Mouse (Mus musculus): Measurements from ENCODE around the gene Nfil3.

Nfil3 gene

DNA sequence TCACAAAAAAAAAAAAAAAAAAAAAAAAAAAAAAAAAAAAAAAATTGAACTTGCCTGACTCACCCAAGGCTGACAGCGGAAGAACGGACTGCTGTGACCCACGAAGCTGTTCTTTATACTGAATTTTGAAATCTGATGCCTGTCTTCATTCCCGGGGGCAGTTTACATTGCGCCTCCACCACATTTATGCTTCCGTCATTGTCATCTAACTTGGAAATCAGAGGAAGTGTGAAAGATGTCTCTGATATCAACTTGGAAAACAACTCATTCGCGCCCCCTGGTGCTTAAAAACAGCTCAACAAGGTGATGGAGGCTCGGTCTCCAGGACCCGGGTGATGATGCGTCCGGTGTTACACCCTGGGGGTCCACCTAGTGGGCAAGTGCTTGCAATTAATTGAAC lies 1.8 kb upstream of the Nfil3 start:
- peak; percentile 82 to 91 for DNase-seq (ENCODE audit: low read depth in 2 of 2, low spot score in 2 of 2)

DNA sequence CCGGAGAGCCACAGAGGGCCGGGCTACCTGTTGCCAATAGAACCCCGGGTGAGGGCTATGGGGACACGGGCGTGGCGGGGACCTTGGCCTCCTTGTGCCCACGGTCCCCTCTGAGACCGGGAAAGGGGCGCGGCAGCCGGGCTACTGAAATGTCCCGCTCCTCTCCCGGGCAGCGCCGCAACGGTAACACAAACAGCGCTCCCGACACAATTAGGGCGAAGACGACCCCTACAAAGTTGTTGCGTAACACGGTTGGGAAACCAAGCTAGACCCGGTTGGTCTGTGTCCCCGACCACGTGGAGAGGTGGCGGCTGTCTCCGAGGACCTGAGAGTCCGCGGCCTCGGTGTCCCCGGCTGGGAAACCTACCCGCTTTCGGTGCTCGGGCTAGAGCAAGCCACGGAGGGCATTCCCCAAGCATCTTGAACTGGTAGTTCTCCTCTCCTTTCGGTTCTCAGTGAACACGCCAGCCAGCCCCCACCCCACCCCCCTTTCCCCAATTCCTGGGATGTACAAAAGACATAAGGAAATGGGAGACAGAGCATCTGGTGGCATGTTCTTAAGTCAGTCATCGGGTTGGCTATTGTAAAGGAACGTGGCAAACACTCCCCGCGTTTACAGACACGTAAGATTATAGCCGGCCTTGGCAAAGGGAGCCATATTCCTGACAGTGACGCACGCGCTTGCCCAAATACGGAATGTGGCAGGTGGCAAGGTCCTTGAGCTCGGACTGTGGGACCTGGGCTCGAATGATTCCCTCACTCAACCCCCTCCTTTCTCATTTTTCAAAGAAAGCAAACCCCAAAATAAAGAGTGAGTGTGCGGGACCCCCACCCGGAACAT lies 788 bp upstream of the Nfil3 start:
- DNase-seq (ENCODE audit: low read depth in 2 of 2, low spot score in 2 of 2): peak; percentile 23 to 30

DNA sequence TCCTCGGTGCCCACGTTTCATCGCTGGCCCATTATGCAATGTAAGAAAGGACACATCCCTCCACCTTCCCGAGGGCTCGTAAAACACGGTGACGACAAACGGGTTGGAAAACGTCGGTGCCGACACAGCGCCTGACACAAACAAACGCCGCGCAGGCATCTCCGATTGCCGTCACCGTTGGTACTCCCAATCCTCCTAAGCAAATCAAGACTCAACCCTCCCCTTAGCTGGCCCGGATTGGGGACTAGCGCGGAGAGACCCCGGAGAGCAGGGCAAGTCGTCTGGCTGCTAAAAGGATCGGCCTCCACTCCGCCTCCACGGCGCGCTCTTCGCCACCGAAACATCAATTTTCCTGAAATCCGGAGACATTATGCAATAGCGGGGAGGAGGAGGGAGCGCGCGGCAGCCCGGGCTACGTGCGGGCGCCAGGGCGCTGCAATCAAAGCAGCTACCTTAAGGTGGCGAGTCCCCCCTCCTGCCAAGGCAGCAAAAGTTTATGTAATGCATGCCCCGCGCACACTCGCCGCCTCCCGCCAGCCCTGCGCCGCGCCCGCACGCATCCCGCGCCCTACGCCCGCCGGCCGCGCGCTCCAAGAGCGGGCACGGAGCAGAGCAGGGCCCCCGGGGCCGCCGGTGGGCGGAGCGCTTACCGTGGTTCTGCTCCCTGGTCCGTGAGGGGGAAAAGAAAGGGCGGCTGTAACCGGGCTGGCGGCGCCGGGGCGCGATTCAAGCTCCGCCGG lies 492 bp downstream of the Nfil3 start:
- peak; percentile 54 to 72 for DNase-seq (ENCODE audit: low read depth in 2 of 2, low spot score in 2 of 2)

DNA sequence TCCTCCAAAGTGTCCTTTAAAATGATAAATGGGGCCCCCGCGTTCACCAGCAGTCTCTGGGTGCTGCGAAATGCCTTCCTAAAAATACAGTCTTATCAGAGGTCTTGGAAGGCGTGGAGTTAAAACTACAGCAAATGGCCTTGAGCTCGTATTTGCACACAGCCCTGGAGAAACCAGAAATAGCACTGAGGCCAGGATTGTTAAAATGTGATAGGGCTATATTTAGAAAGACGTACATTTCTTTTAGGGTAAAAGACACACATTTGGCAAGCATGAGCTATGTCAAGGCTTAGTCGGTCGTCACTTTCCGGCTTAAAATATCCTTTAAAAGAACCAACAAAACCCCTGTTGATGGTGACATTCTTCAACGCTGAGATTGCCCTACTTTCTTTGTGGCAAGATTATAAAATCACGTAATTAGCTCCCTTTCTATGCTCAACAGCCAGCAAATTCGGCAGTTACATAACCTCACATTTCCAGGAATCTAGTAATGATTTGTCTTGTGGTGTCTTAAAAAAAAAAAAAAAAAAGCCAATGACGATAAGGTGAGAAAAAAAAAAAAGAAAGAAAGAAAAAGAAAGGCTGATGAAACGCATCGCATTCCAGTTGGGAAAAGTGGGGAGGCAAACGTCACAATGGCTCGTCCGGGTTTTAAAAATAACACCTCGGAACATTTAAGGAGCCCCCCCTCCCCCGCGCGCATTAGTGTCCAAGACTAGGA lies 1.4 kb downstream of the Nfil3 start:
- DNase-seq (ENCODE audit: low read depth in 2 of 2, low spot score in 2 of 2): no peak

DNA sequence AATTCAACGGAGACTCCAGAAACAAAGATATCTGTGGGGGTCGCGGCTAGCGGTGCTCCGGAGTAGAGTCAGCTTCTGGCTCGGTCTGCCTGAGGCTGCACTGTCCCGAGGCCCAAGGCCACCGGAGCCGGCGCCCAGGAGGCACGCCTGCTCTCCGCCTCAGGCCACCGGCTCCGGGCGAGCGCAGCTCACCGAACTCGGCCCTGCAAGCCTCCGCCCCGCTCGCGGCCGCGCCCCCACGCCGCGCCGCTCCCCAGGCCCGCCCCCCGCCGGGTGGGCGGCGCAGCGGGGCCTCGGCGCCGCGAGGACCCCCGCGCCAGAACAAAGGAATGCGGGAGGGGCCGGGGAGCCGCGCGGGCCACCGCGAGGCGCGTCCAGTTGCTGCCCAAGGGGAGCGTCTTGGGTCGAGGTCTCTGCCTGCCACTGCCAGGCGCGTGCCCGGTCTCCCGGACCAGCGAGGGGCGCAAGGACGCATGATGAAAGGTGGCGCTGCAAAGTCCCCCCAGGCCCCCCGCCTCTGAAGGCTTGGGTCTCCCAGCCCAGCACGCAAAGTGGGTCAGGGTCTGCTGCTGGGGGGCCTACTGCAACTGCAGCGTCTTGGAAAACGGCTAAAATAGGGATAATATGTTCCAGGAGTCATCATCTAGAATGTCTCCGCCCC lies 2.4 kb downstream of the Nfil3 start:
- DNase-seq (ENCODE audit: low read depth in 2 of 2, low spot score in 2 of 2): no peak

DNA sequence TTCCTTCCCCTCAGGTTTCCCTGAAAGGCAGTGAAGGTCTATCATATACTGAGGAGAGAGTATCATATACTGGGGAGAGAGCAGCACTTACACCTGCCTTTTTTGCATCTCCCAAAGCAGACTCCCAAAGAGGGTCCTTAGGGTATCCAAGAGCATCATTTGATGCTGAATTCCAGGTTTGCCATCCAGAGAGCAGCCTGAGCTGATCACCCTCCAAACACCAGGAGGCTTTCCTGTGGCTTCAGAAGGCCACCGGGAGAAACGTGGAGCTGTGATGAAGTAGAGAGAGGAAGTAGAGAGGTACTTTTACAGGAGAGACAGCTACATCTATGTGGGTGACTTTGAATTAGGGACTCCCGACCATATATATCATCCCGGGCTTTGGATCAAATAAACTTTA lies 3.1 kb downstream of the Nfil3 start:
- no peak for DNase-seq (ENCODE audit: low read depth in 2 of 2, low spot score in 2 of 2)

DNA sequence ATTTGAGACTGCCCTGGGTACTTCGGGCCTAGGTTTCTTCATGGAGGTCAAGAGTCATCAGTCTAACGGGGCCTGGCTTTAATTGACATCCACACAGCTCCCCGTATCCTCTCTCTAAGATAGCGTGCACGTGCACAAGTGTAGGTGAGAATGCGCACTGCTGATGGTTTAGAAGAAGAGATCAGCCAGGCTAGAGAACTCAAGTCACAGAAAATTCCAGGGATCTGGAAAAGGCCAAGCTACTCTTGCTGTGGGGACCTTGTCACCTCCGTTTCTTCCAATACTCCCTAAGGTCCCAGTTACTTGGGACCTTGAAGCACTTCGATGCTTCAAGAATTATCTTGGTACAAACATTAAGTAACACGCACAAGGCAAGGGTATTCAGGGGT lies 3.7 kb downstream of the Nfil3 start:
- no peak for DNase-seq (ENCODE audit: low read depth in 2 of 2, low spot score in 2 of 2)

DNA sequence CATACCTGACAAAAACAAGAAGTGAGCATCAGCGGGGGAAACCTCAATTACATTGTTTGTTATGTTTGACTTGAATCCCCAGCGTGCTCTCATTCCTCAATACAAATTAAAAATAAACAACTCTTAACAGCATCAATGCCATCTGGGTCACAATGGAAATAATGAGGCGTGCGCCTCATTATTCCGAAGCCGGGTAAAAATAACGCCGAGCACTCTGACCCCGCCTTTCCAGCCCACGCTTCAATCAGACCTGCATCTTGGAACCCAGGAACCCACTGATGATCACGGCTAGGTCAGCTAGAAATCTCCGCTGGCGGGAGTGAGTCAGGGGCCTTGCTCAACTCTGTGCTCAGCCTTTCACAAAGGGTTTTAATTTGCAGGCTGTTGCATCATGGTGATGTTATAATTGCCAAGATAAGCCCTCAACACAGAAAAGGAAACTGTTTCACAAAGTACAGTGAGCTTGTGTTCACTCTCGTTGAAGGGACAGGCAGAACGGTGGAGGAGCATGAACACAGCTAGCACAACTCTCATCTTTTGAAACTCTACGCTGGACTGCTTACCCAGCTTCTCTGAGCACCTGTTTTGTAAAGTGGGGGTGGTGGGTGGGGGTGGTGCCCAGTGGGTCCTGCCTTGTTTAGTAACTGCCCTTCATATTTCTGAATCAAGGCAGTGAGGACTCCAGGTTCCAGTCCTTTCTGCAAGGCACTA lies 4.2 kb downstream of the Nfil3 start:
- no peak for DNase-seq (ENCODE audit: low read depth in 2 of 2, low spot score in 2 of 2)

DNA sequence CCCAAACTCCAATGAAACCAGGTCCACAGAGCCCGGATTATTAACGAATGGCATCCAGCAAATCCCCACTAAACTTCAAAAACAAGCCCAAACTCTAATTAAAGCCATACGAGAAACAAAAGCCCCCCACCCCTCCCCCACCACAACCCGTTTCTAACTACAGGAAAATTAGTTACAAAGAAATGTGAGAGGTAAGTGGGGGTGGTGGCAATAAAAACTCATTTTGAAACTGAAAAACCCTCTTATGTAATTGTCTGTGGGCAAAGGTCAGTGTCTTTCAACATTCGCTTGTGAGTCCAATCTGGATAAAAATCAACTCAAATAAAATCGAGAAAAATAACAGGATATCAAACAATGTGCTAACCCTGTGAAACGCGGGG lies 4.8 kb downstream of the Nfil3 start:
- no peak for DNase-seq (ENCODE audit: low read depth in 2 of 2, low spot score in 2 of 2)

DNA sequence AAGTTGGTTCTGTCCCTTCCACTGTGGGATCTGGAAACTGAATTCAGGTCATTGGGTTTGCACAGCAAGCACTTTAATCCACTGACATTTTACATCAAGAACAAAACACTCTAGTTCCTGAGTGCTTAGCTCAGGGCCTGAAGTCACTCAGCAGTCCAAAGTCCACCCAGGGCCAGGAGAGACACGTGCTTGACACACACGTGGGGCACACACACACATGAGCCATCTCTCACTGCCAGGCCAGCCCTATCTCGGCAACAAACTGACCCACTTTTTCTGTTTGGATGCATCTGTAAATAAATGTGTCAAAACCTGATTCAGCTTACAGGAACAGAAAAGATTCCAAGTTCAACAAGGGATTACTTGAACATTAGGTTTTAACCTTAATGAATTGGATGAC lies 6.2 kb downstream of the Nfil3 start:
- no peak for DNase-seq (ENCODE audit: low read depth in 2 of 2, low spot score in 2 of 2)

DNA sequence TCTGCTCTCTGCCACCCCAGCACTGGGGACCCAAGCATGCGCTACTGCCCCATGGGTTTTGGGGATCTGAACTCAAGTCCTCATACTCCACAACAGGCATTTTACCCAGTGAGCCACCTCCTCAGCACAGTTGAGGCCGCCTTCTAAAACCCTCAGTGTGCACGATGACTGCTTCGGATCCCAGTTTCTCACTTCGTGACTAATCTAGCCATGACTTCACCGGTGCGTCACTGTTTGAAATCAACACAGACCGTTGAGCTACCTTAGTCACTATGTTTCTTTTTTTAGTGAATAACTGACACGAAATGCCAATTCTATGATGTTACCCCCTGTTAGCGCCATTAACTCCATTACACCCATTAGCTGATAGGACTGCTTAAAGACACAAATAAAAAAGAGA lies 7.4 kb downstream of the Nfil3 start:
- DNase-seq (ENCODE audit: low read depth in 2 of 2, low spot score in 2 of 2): no peak

DNA sequence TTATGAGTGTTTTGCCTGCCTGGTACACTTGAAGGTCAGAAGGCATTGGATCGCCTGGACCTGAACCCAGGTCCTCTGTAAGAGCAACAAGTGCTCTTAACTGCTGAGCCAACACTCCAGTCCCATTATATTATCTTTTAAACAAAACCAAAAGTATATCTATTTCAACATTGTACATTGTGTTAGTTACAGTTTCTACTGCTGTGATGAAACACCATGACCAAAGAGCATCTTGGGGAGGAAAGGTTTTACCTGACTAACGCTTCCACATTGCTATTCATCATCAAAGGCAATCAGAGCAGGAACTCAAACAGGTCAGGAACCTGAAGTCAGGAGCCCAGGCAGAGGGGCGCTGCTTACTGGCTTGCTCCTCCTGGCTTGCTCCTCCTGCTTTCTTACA lies 8.2 kb downstream of the Nfil3 start:
- no peak for DNase-seq (ENCODE audit: low read depth in 2 of 2, low spot score in 2 of 2)

DNA sequence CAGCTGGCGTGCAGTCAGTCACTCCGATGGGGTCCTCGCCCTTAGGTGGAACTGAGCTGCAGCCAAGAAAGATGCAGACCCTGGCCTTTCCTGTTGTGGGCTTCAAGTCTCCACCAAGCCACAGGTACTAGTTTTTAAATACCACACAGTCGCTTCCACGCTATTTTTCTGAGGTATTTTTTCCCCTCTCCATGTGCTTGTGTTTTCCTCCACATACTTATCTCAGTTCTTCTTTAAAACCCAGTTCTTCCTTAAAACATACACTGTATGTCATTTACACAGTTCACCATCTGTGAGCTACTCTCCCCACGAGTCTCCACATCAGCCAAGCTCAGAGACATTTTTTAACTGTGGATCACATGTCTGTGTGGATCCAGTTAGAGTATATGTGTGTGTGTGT lies 10.0 kb downstream of the Nfil3 start:
- DNase-seq (ENCODE audit: low read depth in 2 of 2, low spot score in 2 of 2): no peak

DNA sequence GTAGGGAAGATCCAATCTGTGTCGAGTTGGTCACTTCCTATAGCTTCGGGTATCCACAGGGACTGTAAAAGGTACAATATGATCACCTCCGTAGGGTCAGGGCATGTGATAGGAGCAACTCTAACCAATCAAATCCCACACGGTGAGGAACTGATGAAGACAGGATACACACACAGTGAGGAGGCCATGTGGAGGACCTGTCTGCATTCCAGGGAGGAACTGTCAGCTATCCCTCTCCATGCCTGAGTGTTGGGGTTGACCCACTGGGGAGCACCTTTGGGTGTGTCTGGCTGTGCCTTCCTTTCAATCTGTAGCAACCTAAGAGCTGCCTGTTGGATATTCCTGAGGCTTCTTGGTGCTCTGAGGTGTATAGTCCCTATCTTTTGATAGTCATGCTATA lies 18.0 kb downstream of the Nfil3 start:
- no peak for DNase-seq (ENCODE audit: low read depth in 2 of 2, low spot score in 2 of 2)

DNA sequence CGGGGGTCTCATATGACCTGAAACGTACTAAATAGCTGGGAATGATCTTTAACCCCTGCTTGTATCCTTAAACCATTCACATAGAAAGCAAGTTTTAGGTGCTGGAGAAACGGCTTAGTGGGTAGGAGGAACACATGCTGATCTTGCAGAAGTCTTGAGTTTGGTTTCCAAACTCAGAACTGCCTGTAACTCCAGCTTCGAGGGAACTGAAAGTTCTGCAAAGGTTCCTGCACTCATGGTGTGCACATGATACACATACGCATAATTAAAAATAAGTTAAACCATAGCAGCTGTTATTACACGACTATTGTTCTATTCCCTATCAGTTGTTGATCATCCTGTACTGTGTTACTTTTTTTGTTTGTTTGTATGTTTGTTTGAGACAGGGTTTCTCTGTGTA lies 18.5 kb downstream of the Nfil3 start:
- DNase-seq (ENCODE audit: low read depth in 2 of 2, low spot score in 2 of 2): no peak

DNA sequence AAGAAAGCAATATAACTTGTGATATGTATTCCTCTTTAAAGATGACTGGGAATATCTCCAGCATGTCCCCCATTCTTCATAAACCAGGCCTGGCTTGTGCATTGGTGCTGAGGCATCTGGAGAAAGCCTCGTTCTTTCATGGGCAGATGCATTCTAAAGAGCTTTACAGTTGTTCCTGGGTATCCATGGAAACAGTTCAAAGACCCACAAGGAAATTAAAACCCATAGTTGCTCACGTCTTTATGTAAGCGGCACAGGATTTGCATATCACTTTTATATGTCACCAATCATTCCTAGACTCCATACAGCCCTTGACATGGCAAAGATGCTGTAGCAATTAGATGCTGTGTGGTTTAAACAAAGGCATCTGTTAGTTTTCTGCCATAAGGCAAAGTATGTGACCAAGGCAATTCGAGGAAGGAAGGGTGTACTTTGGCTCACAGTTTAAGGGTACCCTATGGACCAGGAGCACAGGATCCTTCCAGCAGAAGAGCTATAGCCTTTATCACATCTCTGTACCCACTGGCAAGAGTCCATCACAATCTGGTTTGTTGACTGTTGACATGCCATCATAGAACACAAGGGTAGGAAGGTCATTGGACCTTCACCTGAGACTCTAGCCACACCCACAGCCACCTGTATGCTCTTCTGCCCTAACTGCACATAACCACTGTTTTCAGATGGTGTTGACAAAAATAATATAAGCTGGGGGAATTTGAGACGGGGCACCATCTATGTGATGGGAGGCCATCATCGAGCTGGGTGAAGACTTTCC lies 26.9 kb downstream of the Nfil3 start:
- no peak for DNase-seq (ENCODE audit: low read depth in 2 of 2, low spot score in 2 of 2)

DNA sequence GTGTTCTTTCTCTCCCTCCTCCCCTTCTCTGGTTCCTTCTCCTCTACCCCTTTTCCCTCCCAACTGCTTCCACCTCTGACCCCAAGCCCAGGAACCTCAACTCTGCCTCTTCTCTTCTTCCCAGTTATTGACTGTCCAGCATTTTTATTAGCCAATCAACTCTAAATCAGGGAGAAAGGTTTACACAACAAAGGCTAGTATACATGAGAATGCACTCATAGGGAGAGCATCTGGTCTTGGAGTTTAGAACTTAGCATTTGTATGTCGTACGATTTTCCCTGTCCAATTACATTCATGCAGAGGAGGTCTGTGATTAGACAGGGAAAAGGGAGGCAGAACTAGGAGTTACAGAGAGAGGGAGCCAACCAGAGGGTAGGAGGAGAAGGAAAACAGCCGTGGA lies 31.7 kb downstream of the Nfil3 start:
- no peak for DNase-seq (ENCODE audit: low read depth in 2 of 2, low spot score in 2 of 2)

DNA sequence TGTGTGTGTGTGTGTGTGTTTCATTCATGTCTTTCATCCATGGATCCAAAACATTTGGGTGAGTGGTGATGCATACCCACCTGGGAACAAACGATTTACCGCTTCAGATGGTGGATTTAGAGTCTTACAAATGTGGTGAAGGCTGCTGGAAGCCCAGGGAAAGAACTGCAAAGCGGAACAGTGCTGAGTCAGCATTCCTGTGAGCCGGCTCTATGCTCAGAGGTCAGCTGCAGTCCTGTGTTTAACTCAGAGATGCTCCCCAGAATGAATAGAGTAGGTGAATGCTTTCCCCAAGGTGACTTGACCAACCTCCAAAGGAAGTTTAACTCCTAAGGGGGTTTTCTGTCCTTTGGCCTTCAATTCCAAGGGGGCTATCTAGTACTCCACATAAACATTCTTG lies 33.3 kb downstream of the Nfil3 start:
- DNase-seq (ENCODE audit: low read depth in 2 of 2, low spot score in 2 of 2): no peak

DNA sequence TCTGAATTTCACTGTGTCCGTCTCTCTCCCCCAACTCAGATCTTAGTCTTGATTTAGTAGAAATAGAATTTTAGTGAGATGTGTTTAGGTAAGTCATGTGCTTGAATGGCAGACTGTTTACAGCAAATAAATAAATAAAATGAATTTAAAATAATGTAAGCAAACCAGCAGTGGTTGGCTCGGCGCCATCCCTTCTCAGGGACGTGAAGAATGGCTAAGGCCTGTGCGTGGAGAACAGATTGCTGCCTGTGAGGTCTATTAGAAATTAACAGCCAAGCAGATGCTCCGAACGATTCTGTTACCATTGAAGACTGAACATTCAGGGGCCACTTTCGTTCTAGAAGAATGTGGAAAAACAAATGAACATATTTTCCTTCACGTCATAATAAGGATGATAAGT lies 35.1 kb downstream of the Nfil3 start:
- DNase-seq (ENCODE audit: low read depth in 2 of 2, low spot score in 2 of 2): no peak

DNA sequence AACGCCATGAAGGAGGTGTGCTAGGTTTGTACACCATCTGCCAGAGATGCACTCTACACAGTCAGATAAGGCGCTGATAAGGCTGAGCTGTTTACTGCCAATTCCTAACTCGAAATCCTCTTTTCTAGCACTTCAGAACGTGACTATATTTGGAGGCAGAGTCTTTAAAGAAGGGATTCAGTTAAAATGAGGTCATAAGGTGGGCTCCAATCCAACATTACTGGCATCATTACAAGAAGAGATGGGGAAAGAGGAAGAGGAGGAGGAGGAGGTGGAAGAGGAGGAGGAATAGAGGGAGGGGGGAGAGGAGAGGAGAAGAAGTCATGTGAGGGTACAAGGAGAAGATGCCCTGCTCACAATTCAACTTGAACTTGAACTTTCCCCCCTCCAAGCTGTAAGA lies 36.8 kb downstream of the Nfil3 start:
- DNase-seq (ENCODE audit: low read depth in 2 of 2, low spot score in 2 of 2): no peak

Data from CD8-positive naive resting alpha-beta T cell, adult 2 months (primary cell).